Mouse (Mus musculus) hindbrain, embryonic 10.5 days (tissue): Measurements from ENCODE around the gene Tmem125. TPM values are rescaled to one million over a fixed set of nuclear protein-coding genes. Genes with fewer than 3 reads are reported as not detected.

Experiments
- DNase-seq: peaks from one replicate; pipeline ENCODE4 v3.0.0-alpha.2; 2017; ENCODE audit warnings: low spot score
- H3K27ac ChIP-seq: fragments of 300-500 bp; sonication (generic); 2 replicates; pipeline ENCODE4 v1.5.1; 2016; ENCODE audit warnings: mild to moderate bottlenecking, moderate library complexity
- H3K27me3 ChIP-seq: fragments of 300-500 bp; sonication (generic); 2 replicates; pipeline ENCODE4 v1.6.1; 2016; ENCODE audit warnings: mild to moderate bottlenecking; ENCODE audit not compliant: poor library complexity, insufficient read depth, severe bottlenecking
- H3K36me3 ChIP-seq: fragments of 300-500 bp; sonication (generic); 2 replicates; pipeline ENCODE4 v1.6.1; 2016; ENCODE audit warnings: mild to moderate bottlenecking, moderate library complexity
- H3K4me1 ChIP-seq: fragments of 300-500 bp; sonication (generic); replicated peaks from 2 replicates; pipeline ENCODE4 v1.6.1; 2016; ENCODE audit warnings: mild to moderate bottlenecking
- H3K4me3 ChIP-seq: fragments of 300-500 bp; sonication (generic); 2 replicates; pipeline ENCODE4 v1.5.1; 2016; ENCODE audit warnings: mild to moderate bottlenecking, moderate library complexity
- H3K9me3 ChIP-seq: fragments of 300-500 bp; sonication (generic); 2 replicates; pipeline ENCODE4 v1.6.1; 2016; ENCODE audit warnings: mild to moderate bottlenecking, moderate library complexity
- WGBS: fragments of 180-500 bp; shearing (Covaris S2); methylation state at CpG from one replicate; pipeline ENCODE4 v1.1.7; 2016; 5-methylcytosine and 5-hydroxymethylcytosine counted together
- polyA plus RNA-seq: library from polyadenylated mRNA; unstranded; fragments of >200 nt; fragmentation: Nextera tagmentation; extraction: Ambion mirVana; gene quantifications from 2 replicates; pipeline ENCODE4 v1.2.1, GENCODE M21; 2016

The Tmem125 gene
- polyA plus RNA-seq, 1 experiment from 2014 or later: 0.71 TPM

DNA sequence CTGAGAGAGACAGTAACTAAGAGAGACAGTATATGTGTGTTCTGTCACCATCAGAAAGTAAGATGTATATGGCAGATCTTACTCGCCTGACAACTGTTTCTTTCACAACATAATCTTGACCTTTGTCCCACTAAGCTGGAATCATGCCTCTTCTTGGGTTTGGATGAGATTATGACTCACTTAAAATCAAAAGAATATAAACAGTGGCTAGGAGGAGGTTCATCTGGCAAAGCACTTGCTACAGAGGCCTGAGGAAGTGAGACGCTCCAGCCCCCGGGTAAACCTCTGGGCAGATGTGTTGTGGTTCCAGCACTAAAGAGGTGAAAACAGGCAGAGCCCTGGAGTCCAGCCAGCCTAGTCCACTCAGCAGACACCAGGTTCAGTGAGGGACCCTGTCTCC, 38.3 kb downstream of the Tmem125 start:
- H3K36me3 ChIP-seq: no peaks in the 10 kb centered on the region
- H3K4me3 ChIP-seq: no peak overlapping the region
- peaks cover 9% of the 10 kb centered on the region for H3K4me1 ChIP-seq
- no peak for DNase-seq
- no peak overlapping the region for H3K27ac ChIP-seq
- WGBS: 88% methylated on average over 3 of the region's 3 CpGs
- H3K27me3 ChIP-seq: no peaks in the 10 kb centered on the region
- no peaks in the 10 kb centered on the region for H3K9me3 ChIP-seq

DNA sequence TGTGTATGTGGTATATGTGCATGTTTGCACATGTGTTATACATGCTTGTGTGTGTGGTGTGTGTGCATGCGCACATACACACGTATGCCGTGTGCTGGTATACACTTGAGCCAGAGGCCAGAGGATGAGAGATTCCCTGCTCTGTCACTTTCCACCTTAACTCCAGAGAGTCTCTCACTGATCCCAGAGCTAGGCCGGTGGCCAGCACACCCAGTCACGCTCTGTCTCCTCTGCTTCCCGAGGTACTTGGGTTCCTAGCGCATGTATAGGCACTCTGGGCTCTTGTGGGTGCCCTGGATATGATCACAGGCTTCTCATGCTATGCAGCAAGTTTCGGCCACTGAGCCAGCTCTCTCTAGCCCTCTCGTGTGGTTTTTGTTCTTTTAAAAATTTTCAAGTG, 43.1 kb downstream of the Tmem125 start:
- DNase-seq: no peak
- no peaks in the 10 kb centered on the region for H3K9me3 ChIP-seq
- H3K4me1 ChIP-seq: peaks cover 9% of the 10 kb centered on the region; the same call in 1 of the 2 replicates
- H3K27me3 ChIP-seq: no peaks in the 10 kb centered on the region
- no peak overlapping the region for H3K27ac ChIP-seq
- H3K36me3 ChIP-seq: no peaks in the 10 kb centered on the region
- H3K4me3 ChIP-seq: no peak overlapping the region
- WGBS: 73% methylated on average over 9 of the region's 9 CpGs

DNA sequence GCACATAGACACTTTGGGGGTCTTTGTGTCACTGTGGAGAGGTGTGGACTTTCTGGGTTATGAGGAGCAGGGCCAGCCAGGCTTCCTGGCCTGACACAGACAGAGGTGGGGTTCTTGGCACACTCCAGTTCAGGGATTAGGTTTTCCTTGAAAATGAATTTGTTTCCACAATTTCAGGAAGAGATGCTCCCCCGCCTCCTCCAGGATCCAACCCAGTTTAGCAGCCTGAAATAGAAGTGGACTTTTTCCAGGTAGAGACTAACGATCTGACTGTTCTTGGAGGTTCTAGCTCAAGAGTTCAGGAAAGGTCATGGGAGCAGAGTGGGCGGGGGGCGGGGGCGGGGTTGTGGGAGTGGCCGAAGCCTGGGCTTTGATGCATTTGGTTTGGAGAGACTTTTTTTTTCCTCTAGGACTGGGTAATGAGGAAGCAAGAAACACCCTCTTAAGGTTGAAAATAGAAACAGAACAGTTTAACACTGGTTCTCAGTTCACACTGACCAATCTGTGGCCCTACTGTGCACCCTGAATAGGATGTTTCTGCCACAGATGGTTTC, 43.6 kb downstream of the Tmem125 start:
- WGBS: 44% methylated on average over 6 of the region's 6 CpGs
- H3K27me3 ChIP-seq: no peaks in the 10 kb centered on the region
- no peak overlapping the region for H3K27ac ChIP-seq
- no peak for DNase-seq
- no peaks in the 10 kb centered on the region for H3K36me3 ChIP-seq
- H3K4me3 ChIP-seq: no peak overlapping the region
- H3K4me1 ChIP-seq: peaks cover 9% of the 10 kb centered on the region; the same call in 1 of the 2 replicates
- H3K9me3 ChIP-seq: no peaks in the 10 kb centered on the region

Other genes starting within 250 kb of the Tmem125 start
- 7.0 and 11.7 TPM in 2 replicates for gene Szt2, start 134.8 kb downstream of the Tmem125 start, polyA plus RNA-seq
- 163 and 170 TPM in 2 replicates for gene Med8, start 134.7 kb downstream of the Tmem125 start, polyA plus RNA-seq
- 49.0 and 51.8 TPM in 2 replicates for gene Elovl1, start 116.0 kb downstream of the Tmem125 start, polyA plus RNA-seq
- gene Cdc20, start 106.7 kb downstream of the Tmem125 start, polyA plus RNA-seq: 330 and 370 TPM in 2 replicates
- 1.2 and 1.3 TPM in 2 replicates for gene Mpl, start 86.5 kb downstream of the Tmem125 start, polyA plus RNA-seq
- 16.0 and 19.5 TPM in 2 replicates for gene Tie1, start 54.0 kb downstream of the Tmem125 start, polyA plus RNA-seq
- gene 2610528J11Rik, start 17.0 kb downstream of the Tmem125 start, polyA plus RNA-seq: 1.1 and 2.8 TPM in 2 replicates
- gene Cfap57, start 76.7 kb upstream of the Tmem125 start, polyA plus RNA-seq: 0.71 and 1.3 TPM in 2 replicates
- 148 and 192 TPM in 2 replicates for gene Ebna1bp2, start 76.8 kb upstream of the Tmem125 start, polyA plus RNA-seq
- not detected in 2 replicates for gene Olfr62, start 114.9 kb upstream of the Tmem125 start, polyA plus RNA-seq
- gene Olfr1342, start 148.7 kb upstream of the Tmem125 start, polyA plus RNA-seq: not detected in 2 replicates
- not detected in 2 replicates for gene Olfr1341, start 159.5 kb upstream of the Tmem125 start, polyA plus RNA-seq
- gene Olfr1340, start 176.1 kb upstream of the Tmem125 start, polyA plus RNA-seq: not detected in 2 replicates
- not detected in 2 replicates for gene Olfr1339, start 188.1 kb upstream of the Tmem125 start, polyA plus RNA-seq
- not detected in 2 replicates for gene Olfr1338, start 214.7 kb upstream of the Tmem125 start, polyA plus RNA-seq
- gene Olfr1337, start 238.5 kb upstream of the Tmem125 start, polyA plus RNA-seq: not detected in 2 replicates